Mouse (Mus musculus): ENCODE results near the gene Crlf3.
"Not testable (repeated sequence)": the region's sequence is repeated elsewhere in the genome, so short reads cannot be mapped to it uniquely, and the experiment has no call there.

DNA sequence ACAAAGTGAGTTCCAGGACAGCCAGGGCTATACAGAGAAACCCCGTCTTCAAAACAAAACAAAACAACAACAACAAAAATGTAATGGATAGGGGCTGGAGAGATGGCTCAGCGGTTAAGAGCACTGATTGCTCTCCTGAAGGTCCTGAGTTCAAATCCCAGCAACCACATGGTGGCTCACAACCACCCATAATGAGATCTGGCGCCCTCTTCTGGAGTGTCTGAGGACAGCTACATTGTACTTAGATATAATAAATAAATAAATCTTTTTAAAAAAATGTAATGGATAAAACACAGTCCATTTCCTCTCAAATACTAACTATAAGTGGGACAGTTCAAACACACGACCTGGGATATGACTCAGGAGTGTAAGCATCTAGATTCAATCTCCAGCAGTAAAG, 14.4 kb downstream of the Crlf3 start:
- not testable (repeated sequence) for TF ChIP-seq CTCF (IDR thresholded peaks at IDR 0.05; ENCODE audit: extremely low read depth, insufficient read depth, insufficient read length, insufficient replicate concordance); POLR2A (IDR thresholded peaks at IDR 0.05; ENCODE audit: low read depth, low read length)
